Mouse (Mus musculus): ENCODE measurements around the gene Bckdhb.
"Not testable (repeated sequence)": the region's sequence is repeated elsewhere in the genome, so short reads cannot be mapped to it uniquely, and the experiment has no call there.

Gene Bckdhb

GRCm38 (mm10) chr9:83963296-83963695 is 38.4 kb downstream of the Bckdhb start:
- no peak for DNase-seq (ENCODE audit: low spot score)

GRCm38 (mm10) chr9:83964376-83964775 is 39.4 kb downstream of the Bckdhb start:
- DNase-seq (ENCODE audit: low spot score): no peak

GRCm38 (mm10) chr9:83967439-83968050 is 42.6 kb downstream of the Bckdhb start:
- no peak for DNase-seq (ENCODE audit: low spot score)

GRCm38 (mm10) chr9:83969326-83969725 is 44.4 kb downstream of the Bckdhb start:
- no peak for DNase-seq (ENCODE audit: low spot score)

GRCm38 (mm10) chr9:83973467-83973866 is 48.5 kb downstream of the Bckdhb start:
- no peak for DNase-seq (ENCODE audit: low spot score)

- no peak for DNase-seq (ENCODE audit: low spot score)
These were observed 50.9 kb downstream of the Bckdhb start for GRCm38 (mm10) chr9:83975811-83976210.

GRCm38 (mm10) chr9:83981234-83981633 is 56.3 kb downstream of the Bckdhb start:
- DNase-seq (ENCODE audit: low spot score): no peak

GRCm38 (mm10) chr9:84008961-84009360 is 84.0 kb downstream of the Bckdhb start:
- no peak for DNase-seq (ENCODE audit: low spot score)

- no peak for DNase-seq (ENCODE audit: low spot score)
These were observed 86.2 kb downstream of the Bckdhb start for GRCm38 (mm10) chr9:84011146-84011545.

GRCm38 (mm10) chr9:84018141-84018540 is 93.2 kb downstream of the Bckdhb start:
- not testable (repeated sequence) for DNase-seq (ENCODE audit: low spot score)

- peak; percentile 7 for DNase-seq (ENCODE audit: low spot score)
These were observed 94.7 kb downstream of the Bckdhb start for GRCm38 (mm10) chr9:84019627-84020026.

GRCm38 (mm10) chr9:84021189-84021588 is 96.2 kb downstream of the Bckdhb start:
- no peak for DNase-seq (ENCODE audit: low spot score)

GRCm38 (mm10) chr9:84028120-84028519 is 103.2 kb downstream of the Bckdhb start:
- DNase-seq (ENCODE audit: low spot score): no peak

GRCm38 (mm10) chr9:84030691-84031290 is 105.8 kb downstream of the Bckdhb start:
- DNase-seq (ENCODE audit: low spot score): no peak

GRCm38 (mm10) chr9:84031406-84031805 is 106.5 kb downstream of the Bckdhb start:
- DNase-seq (ENCODE audit: low spot score): no peak

GRCm38 (mm10) chr9:84032669-84033341 is 107.9 kb downstream of the Bckdhb start:
- no peak for DNase-seq (ENCODE audit: low spot score)

GRCm38 (mm10) chr9:84036046-84036445 is 111.1 kb downstream of the Bckdhb start:
- no peak for DNase-seq (ENCODE audit: low spot score)

- DNase-seq (ENCODE audit: low spot score): no peak
These were observed 112.3 kb downstream of the Bckdhb start for GRCm38 (mm10) chr9:84037224-84037623.

GRCm38 (mm10) chr9:84038946-84039345 is 114.0 kb downstream of the Bckdhb start:
- no peak for DNase-seq (ENCODE audit: low spot score)

GRCm38 (mm10) chr9:84040376-84040775 is 115.4 kb downstream of the Bckdhb start:
- DNase-seq (ENCODE audit: low spot score): no peak

- no peak for DNase-seq (ENCODE audit: low spot score)
These were observed 116.8 kb downstream of the Bckdhb start for GRCm38 (mm10) chr9:84041631-84042277.

- no peak for DNase-seq (ENCODE audit: low spot score)
These were observed 117.6 kb downstream of the Bckdhb start for GRCm38 (mm10) chr9:84042539-84042938.

- DNase-seq (ENCODE audit: low spot score): no peak
These were observed 119.2 kb downstream of the Bckdhb start for GRCm38 (mm10) chr9:84044136-84044535.
